Mouse (Mus musculus) mesoderm, embryonic 11.5 days (tissue): Measurements from ENCODE around the gene Tspan2.
A peak's percentile ranks its signal among the peaks of the same experiment; 100 is the strongest.

Experiments used
- DNase-seq: peaks from one replicate; pipeline ENCODE4 v3.0.0-alpha.2; 2012; ENCODE audit warnings: low read depth, low spot score

Gene Tspan2

DNA sequence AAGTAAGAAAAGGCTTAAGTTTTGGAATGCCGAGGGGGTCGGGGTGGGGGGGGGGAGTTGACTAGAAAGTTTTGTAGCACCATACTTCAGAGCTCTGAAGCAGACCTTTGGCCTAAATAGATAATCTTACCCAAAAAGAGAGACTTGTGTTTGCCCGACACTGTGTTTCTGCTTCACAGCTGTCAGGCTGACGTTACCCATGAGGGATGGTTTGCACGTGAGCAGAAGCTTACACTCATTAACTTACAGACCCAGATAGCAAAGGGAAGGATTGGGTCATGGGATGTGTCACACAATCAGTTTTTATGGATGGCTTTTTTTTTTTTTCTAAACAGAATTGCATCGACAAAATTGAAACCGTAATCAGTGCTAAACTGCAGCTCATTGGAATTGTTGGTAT is 30.5 kb downstream of the Tspan2 start:
- no peak for DNase-seq

DNA sequence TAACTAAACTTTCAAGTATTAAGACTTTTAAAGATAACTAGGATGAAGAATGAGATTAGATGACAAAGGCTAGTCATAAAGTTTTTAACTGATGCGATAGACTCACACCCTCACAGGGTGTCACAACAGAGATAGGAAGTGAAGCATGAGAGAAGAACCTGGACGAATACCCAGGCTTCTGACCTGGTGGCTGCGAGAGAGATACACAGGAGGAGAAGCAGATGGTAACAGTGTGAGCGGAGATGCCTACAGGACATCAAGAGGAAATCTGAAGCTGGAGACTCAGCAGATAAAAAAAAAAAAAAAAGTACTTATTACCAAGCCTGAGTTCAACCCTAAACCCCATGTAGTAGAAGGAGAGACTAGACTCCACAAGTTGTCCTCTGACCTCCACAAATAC is 38.7 kb downstream of the Tspan2 start:
- DNase-seq: no peak

DNA sequence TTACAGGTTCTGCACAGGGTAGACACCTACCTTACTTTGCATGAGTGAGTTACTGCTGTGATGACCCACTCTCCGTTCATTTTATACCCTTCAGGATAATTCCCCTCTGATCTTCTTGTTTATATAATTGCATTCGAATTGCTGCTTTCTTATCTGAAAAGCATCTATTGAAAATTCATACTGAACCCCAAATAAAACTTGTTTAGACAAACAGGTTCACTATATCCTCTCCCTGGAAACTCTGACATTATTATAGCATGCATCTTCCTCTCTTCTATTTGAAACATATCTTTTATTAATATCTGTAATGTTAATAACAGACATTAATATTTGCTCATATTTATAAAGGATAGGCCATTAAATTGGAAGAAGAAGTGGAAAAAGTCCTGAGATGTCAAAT is 48.3 kb downstream of the Tspan2 start, which contains the start of gene Tshb:
Gene Tshb (minus strand): TSS at position 101 of the 400 bp plus-strand sequence.
- DNase-seq: no peak

DNA sequence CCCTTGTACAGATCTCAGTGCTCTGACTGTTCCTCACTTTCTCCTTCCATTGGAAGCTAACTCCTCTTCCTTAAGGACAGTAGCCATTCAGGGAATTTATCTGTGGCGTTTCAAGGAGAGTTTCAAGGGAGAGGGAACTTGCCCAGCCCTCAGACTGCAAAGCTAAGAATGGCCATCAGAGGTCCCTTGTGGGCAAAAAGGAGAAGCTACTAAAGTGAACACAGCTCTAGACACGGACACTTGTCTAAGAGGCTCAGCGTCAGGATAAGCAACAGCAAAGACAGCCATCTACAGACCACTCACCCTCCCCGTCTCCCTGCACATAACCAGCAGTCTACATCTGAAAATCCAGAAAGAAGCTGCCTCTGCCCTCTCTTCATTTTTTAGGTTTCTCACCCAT is 53.0 kb downstream of the Tspan2 start:
- DNase-seq: no peak

DNA sequence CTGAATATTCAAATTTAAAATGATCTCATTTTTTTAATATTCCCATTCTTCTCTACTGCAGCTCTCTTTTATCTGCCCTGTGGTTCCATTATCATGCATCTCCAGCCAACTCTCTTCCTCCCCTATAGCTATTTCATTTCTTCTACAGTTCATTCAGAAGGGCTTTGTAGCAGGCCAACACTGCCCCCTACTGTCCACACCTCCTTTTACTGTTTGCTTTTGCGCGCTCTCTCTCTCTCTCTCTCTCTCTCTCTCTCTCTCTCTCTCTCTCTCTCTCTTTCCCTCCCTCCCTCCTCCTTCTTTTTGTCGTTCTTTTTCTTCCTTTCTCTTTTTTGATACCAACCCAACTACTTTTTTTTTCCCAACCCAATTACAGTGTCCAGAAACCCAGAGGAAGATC is 69.6 kb downstream of the Tspan2 start:
- peak; percentile 83 for DNase-seq

DNA sequence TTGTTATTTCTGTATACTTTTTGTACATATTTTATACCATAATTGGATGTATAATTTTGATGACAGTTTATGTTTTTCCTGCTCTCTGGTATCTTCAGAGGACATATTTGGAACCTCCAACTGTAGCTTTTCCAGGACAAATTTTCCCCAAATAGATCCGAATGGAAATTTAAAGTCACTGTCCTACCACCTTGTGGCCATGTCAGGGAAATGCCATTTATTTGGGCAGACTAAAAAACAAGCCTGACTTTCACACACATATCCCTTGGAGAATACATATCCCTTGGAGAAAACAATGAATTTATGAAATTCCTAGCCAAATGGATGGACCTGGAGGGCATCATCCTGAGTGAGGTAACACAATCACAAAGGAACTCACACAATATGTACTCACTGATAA is 108.1 kb downstream of the Tspan2 start:
- DNase-seq: no peak

DNA sequence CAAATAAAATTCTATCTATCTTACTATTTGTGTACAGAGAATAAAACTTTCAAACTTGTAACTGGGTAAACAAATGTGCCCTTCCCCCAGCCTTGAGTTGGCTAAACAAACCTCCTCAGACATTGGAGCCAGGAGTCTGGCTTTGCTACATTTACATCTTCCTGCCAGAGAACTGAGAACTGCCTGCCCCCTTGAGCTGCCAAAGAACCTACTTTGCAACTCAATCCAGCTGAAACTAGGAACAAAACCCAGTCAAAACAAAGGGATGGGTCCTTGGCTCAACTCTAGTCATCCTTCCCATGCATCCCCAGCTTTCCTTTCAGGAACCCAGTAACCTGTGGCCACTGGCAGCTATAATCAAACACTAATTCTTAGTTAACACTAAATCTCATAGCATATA is 114.3 kb downstream of the Tspan2 start:
- no peak for DNase-seq
